Mouse (Mus musculus) erythroid progenitor cell, adult 5-6 weeks (primary cell): Measurements from ENCODE around the gene Gcg. TPM values are rescaled to one million over a fixed set of nuclear protein-coding genes. Genes with fewer than 3 reads are reported as not detected.

Source experiments
- ATAC-seq: replicated peaks from 2 replicates; pipeline ENCODE4 v1.8.0; 2016; ENCODE audit warnings: moderate number of reproducible peaks, mild to moderate bottlenecking, moderate TSS enrichment, inconsistent platforms; ENCODE audit not compliant: poor library complexity, low FRiP score, severe bottlenecking
- total RNA-seq, 2 experiments: library from RNA; stranded (forward) in 1 of 2; stranded (reverse) in 1 of 2; fragments of 150-400 nt in 1 of 2; fragments of 186-747, 209-891 nt in 1 of 2; gene quantifications; 2 replicates each; pipeline versions ENCODE4 v1.2.3 to v1.2.4; 2015 to 2017; ENCODE audit warnings: low replicate concordance in 2 of 2

Gene Gcg
- total RNA-seq, 2 experiments from 2014 or later: not detected

DNA sequence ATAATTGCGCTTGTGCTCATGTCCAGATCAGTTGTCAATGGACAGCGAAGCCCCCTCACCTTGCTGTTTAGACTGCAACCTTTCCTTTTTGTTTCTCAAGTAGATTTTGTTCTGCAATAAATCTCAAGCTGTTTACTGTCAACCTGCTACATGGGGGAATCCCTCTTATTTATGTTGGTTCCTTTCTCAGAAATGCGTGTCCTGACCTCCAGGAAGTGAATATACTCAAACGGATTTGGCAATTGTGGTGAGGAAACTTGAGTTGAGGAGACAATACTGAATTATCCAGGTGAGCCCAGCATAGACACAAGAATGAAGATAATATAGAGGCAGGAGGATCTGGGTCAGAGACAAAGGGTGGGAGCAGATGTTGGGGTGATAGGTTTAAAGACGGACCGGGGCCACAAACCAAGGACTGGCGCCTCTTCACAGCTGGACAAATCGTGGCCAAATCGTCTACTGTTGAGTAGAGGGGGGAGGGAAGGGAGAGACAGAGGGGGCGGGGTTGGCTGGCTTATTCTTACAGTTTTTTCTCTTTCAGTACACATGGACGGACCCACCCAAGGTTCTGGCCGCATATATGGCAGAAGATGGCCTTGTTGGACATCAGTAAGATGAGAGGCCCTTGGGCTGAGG, 22.5 kb downstream of the Gcg start:
- no peak for ATAC-seq

- ATAC-seq: no peak
These were observed 23.2 kb downstream of the Gcg start for GRCm38 (mm10) chr2:62460231-62460710.

- no peak for ATAC-seq
These were observed 23.9 kb downstream of the Gcg start for GRCm38 (mm10) chr2:62459241-62460174.

DNA sequence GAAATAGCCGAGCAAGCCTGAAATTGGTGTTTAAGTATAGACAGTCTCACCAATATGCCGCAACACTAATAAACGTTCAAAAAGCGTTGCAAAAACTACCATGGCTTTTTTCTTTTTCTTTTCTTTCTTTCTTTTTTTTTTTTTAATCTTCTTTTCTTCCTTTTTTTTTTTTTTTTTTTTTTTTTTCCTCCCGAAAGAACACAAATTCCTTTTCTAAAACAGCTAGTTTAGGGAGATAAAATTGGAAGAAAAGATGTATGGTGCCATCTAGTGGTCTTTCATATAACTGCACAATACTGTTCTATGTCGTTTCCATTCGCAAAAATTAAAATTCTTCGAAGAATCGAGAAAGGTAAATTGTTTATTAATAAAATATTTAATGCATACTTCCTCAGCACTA, 25.4 kb downstream of the Gcg start:
- no peak for ATAC-seq

DNA sequence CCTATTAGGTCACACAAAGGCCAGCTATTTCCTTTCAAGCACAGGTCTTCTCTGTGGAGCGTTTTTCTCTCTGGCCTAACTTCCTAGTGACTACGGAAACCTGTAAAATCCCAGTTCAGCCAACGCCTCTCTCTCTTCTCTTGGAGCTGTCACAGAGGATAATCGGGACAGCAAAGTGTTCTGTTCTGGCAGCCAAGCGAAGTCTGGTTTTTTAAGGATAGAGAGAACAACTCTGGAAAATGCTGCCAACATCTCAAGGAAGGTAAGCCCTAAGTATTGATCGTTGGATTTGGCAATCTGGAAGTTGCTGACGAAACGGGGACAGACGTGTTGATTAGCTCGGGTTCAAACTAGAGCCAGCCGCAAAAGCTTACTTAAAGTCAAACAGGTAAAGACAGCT, 28.5 kb downstream of the Gcg start:
- ATAC-seq: no peak

- ATAC-seq: no peak
These were observed 29.4 kb downstream of the Gcg start for GRCm38 (mm10) chr2:62454033-62454432.

GRCm38 (mm10) chr2:62450364-62450763, 33.1 kb downstream of the Gcg start:
- ATAC-seq: no peak

- ATAC-seq: no peak
These were observed 33.6 kb downstream of the Gcg start for GRCm38 (mm10) chr2:62449692-62450346.

- ATAC-seq: peak; percentile 100
These were observed 42.5 kb downstream of the Gcg start for GRCm38 (mm10) chr2:62440802-62441544.

GRCm38 (mm10) chr2:62440083-62440482, 43.4 kb downstream of the Gcg start:
- ATAC-seq: no peak

GRCm38 (mm10) chr2:62431245-62431795, 52.1 kb downstream of the Gcg start:
- no peak for ATAC-seq

- ATAC-seq: no peak
These were observed 57.5 kb downstream of the Gcg start for GRCm38 (mm10) chr2:62425941-62426340.

Other genes starting within 250 kb of the Gcg start
- gene Dpp4, start 71.4 kb downstream of the Gcg start, total RNA-seq (2015; ENCODE audit: low replicate concordance): 8.3 and 12.2 TPM in 2 replicates
- 1.7 and 3.5 TPM in 2 replicates for gene Dpp4, start 71.4 kb downstream of the Gcg start, total RNA-seq (2017; ENCODE audit: low replicate concordance)
- gene Fap, start 90.4 kb upstream of the Gcg start, total RNA-seq (2015; ENCODE audit: low replicate concordance): 2.2 and 16.3 TPM in 2 replicates
- 4.8 and 11.0 TPM in 2 replicates for gene Fap, start 90.4 kb upstream of the Gcg start, total RNA-seq (2017; ENCODE audit: low replicate concordance)
- gene Ifih1, start 162.6 kb upstream of the Gcg start, total RNA-seq (2015; ENCODE audit: low replicate concordance): 24.3 and 37.1 TPM in 2 replicates
- gene Ifih1, start 162.6 kb upstream of the Gcg start, total RNA-seq (2017; ENCODE audit: low replicate concordance): 28.7 and 38.0 TPM in 2 replicates
- gene Gca, start 180.6 kb upstream of the Gcg start, total RNA-seq (2015; ENCODE audit: low replicate concordance): 14.7 and 19.8 TPM in 2 replicates
- gene Gca, start 180.6 kb upstream of the Gcg start, total RNA-seq (2017; ENCODE audit: low replicate concordance): 3.5 and 6.9 TPM in 2 replicates